Mouse (Mus musculus) cortical plate, adult 2 months (tissue): ENCODE measurements around the gene 1700020N01Rik.

Source experiments
- CTCF ChIP-seq: fragments of 200-500 bp; IDR thresholded peaks from 2 replicates; pipeline ENCODE4 v1.5.1; 2011; ENCODE audit warnings: mild to moderate bottlenecking, control low read depth, low read length; ENCODE audit not compliant: insufficient read depth; ENCODE audit errors: extremely low read depth
- POLR2A ChIP-seq: fragments of 200-500 bp; IDR thresholded peaks from 2 replicates; pipeline ENCODE4 v1.6.1; 2011; ENCODE audit warnings: mild to moderate bottlenecking, low read length, control low read depth; ENCODE audit not compliant: insufficient read depth; ENCODE audit errors: extremely low read depth

GRCm38 (mm10) chr10:21606931-21607330 lies 14.0 kb downstream of the 1700020N01Rik start:
- TF ChIP-seq CTCF (no peak), POLR2A (no peak)
